Mouse (Mus musculus): ENCODE data around the gene Abcb10. TPM values are rescaled to one million over a fixed set of nuclear protein-coding genes. Genes with fewer than 3 reads are reported as not detected.
A peak's percentile ranks its signal among the peaks of the same experiment; 100 is the strongest.

The Abcb10 gene
- polyA plus RNA-seq, 1 experiment from 2014 or later: 18.7 TPM

- Histone ChIP-seq H3K9me3 (ENCODE audit: control insufficient read depth, low read length) (no peaks in the 10 kb centered on the region), H3K36me3 (ENCODE audit: control insufficient read depth, insufficient read depth, low read length) (no peaks in the 10 kb centered on the region), H3K4me1 (ENCODE audit: control insufficient read depth, insufficient read depth, low read length) (peaks cover 10% of the 10 kb centered on the region), H3K27ac (ENCODE audit: low read length) (peak overlapping the region; percentile 92), H3K4me3 (ENCODE audit: low read length) (peak overlapping the region; percentile 100), H3K4me2 (ENCODE audit: low read depth, low read length) (peak overlapping the region; percentile 71), H3K9ac (ENCODE audit: low read depth, low read length) (peak overlapping the region; percentile 93), H3K27me3 (replicated peaks; ENCODE audit: control insufficient read depth, insufficient read depth, low read length) (no peaks in the 10 kb centered on the region)
- peak; percentile 58; the same call in 1 of the 2 replicates for ATAC-seq
- 2% methylated on average over 10 of the region's 10 CpGs for WGBS
These were observed 33.3 kb downstream of the Abcb10 start for GRCm38 (mm10) chr8:123949686-123949986.

- Histone ChIP-seq H3K4me1 (ENCODE audit: control insufficient read depth, insufficient read depth, low read length) (peaks cover 10% of the 10 kb centered on the region), H3K27ac (ENCODE audit: low read length) (peak within 1 kb of the TSS; percentile 92), H3K36me3 (ENCODE audit: control insufficient read depth, insufficient read depth, low read length) (peaks cover 3% of the 10 kb centered on the region; the same call in 1 of the 2 replicates), H3K4me3 (ENCODE audit: low read length) (peak within 1 kb of the TSS; percentile 100), H3K9ac (ENCODE audit: low read depth, low read length) (peak within 1 kb of the TSS; percentile 93), H3K4me2 (ENCODE audit: low read depth, low read length) (peak within 1 kb of the TSS; percentile 78), H3K27me3 (replicated peaks; ENCODE audit: control insufficient read depth, insufficient read depth, low read length) (no peaks in the 10 kb centered on the region), H3K9me3 (ENCODE audit: control insufficient read depth, low read length) (no peaks in the 10 kb centered on the region)
- WGBS: under 1% methylated on average over 77 of the region's 77 CpGs
- ATAC-seq: peak; percentile 89
These were observed 33.8 kb downstream of the Abcb10 start, which contains the start of gene Nup133 for GRCm38 (mm10) chr8:123948942-123949685. Nup133 (minus strand) TSS chr8:123949265.

GRCm38 (mm10) chr8:123929026-123929425 is 53.9 kb downstream of the Abcb10 start:
- Histone ChIP-seq H3K9ac (ENCODE audit: low read depth, low read length) (no peak overlapping the region), H3K4me2 (ENCODE audit: low read depth, low read length) (no peak overlapping the region), H3K27ac (ENCODE audit: low read length) (no peak overlapping the region), H3K9me3 (ENCODE audit: control insufficient read depth, low read length) (no peaks in the 10 kb centered on the region), H3K4me3 (ENCODE audit: low read length) (no peak overlapping the region), H3K4me1 (ENCODE audit: control insufficient read depth, insufficient read depth, low read length) (no peaks in the 10 kb centered on the region), H3K36me3 (ENCODE audit: control insufficient read depth, insufficient read depth, low read length) (0 out of 2 replicates have a peak, but pooled peaks cover 2% of the 10 kb centered on the region), H3K27me3 (replicated peaks; ENCODE audit: control insufficient read depth, insufficient read depth, low read length) (no peaks in the 10 kb centered on the region)
- 90% methylated on average over 7 of the region's 7 CpGs for WGBS
- no peak for ATAC-seq

GRCm38 (mm10) chr8:123925671-123926070 is 57.3 kb downstream of the Abcb10 start:
- 88% methylated on average over 3 of the region's 3 CpGs for WGBS
- H3K9ac ChIP-seq (ENCODE audit: low read depth, low read length): no peak overlapping the region
- no peaks in the 10 kb centered on the region for H3K27me3 ChIP-seq (replicated peaks; ENCODE audit: control insufficient read depth, insufficient read depth, low read length)
- no peak overlapping the region for H3K4me3 ChIP-seq (ENCODE audit: low read length)
- H3K36me3 ChIP-seq (ENCODE audit: control insufficient read depth, insufficient read depth, low read length): peaks cover 6% of the 10 kb centered on the region; the same call in 1 of the 2 replicates
- H3K27ac ChIP-seq (ENCODE audit: low read length): no peak overlapping the region
- ATAC-seq: no peak
- H3K4me1 ChIP-seq (ENCODE audit: control insufficient read depth, insufficient read depth, low read length): no peaks in the 10 kb centered on the region
- no peak overlapping the region for H3K4me2 ChIP-seq (ENCODE audit: low read depth, low read length)
- H3K9me3 ChIP-seq (ENCODE audit: control insufficient read depth, low read length): no peaks in the 10 kb centered on the region

GRCm38 (mm10) chr8:123924719-123925118 is 58.2 kb downstream of the Abcb10 start:
- Histone ChIP-seq H3K4me3 (ENCODE audit: low read length) (no peak overlapping the region), H3K36me3 (ENCODE audit: control insufficient read depth, insufficient read depth, low read length) (peaks cover 6% of the 10 kb centered on the region; the same call in 1 of the 2 replicates), H3K27me3 (replicated peaks; ENCODE audit: control insufficient read depth, insufficient read depth, low read length) (no peaks in the 10 kb centered on the region), H3K9ac (ENCODE audit: low read depth, low read length) (no peak overlapping the region), H3K4me1 (ENCODE audit: control insufficient read depth, insufficient read depth, low read length) (no peaks in the 10 kb centered on the region), H3K4me2 (ENCODE audit: low read depth, low read length) (no peak overlapping the region), H3K9me3 (ENCODE audit: control insufficient read depth, low read length) (no peaks in the 10 kb centered on the region), H3K27ac (ENCODE audit: low read length) (no peak overlapping the region)
- WGBS: 20% methylated on average over 2 of the region's 2 CpGs
- ATAC-seq: peak; percentile 69

DNA sequence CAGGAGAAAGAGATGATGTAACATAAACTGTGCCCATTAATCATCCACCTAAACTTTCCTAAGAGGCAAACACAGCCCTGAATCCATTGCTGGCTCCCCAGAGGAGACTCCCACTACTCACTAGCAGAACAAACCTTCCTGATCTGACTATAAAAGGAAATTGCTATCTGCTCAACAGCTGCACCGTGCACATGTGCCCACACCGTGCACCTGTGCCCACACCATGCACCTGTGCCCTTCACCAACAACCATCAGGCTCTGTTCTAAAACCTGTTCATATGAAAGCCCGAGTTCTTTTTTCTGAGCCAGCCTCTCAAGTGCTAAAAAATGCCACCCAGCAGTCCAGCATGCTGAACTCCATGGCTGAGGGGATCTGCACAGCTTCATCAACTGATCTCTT is 68.3 kb downstream of the Abcb10 start:
- Histone ChIP-seq H3K36me3 (ENCODE audit: control insufficient read depth, insufficient read depth, low read length) (peaks cover 25% of the 10 kb centered on the region), H3K9ac (ENCODE audit: low read depth, low read length) (no peak overlapping the region), H3K4me2 (ENCODE audit: low read depth, low read length) (no peak overlapping the region), H3K27ac (ENCODE audit: low read length) (no peak overlapping the region), H3K9me3 (ENCODE audit: control insufficient read depth, low read length) (no peaks in the 10 kb centered on the region), H3K4me1 (ENCODE audit: control insufficient read depth, insufficient read depth, low read length) (no peaks in the 10 kb centered on the region), H3K4me3 (ENCODE audit: low read length) (no peak overlapping the region), H3K27me3 (replicated peaks; ENCODE audit: control insufficient read depth, insufficient read depth, low read length) (no peaks in the 10 kb centered on the region)
- no peak for ATAC-seq
- WGBS: 98% methylated on average over 3 of the region's 3 CpGs

DNA sequence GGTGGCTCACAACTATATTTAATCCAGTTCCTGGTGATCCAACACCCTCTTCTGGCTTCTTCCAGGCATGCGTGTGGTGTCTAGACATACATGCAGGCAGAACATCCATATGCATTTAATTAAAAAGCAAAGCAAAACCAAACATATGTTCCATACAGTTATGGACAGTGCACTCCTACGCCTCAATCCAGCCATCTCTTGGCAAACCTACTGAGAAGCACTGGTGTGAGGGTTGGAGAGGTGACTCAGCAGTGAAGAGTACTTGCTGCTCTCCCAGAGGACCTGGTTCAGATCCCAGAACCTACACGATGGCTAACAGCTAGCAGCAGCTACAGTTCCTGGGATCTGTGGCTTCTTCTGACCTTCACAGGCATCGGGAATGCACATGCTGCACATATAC is 70.7 kb downstream of the Abcb10 start:
- no peak overlapping the region for H3K9ac ChIP-seq (ENCODE audit: low read depth, low read length)
- H3K4me1 ChIP-seq (ENCODE audit: control insufficient read depth, insufficient read depth, low read length): no peaks in the 10 kb centered on the region
- 96% methylated on average over 4 of the region's 4 CpGs for whole genome bisulfite sequencing
- no peak overlapping the region for H3K27ac ChIP-seq (ENCODE audit: low read length)
- no peaks in the 10 kb centered on the region for H3K9me3 ChIP-seq (ENCODE audit: control insufficient read depth, low read length)
- ATAC-seq: no peak
- H3K36me3 ChIP-seq (ENCODE audit: control insufficient read depth, insufficient read depth, low read length): peaks cover 24% of the 10 kb centered on the region
- no peak overlapping the region for H3K4me3 ChIP-seq (ENCODE audit: low read length)
- no peak overlapping the region for H3K4me2 ChIP-seq (ENCODE audit: low read depth, low read length)
- H3K27me3 ChIP-seq (replicated peaks; ENCODE audit: control insufficient read depth, insufficient read depth, low read length): no peaks in the 10 kb centered on the region

- ATAC-seq: no peak
- Histone ChIP-seq H3K27ac (ENCODE audit: low read length) (no peak overlapping the region), H3K4me1 (ENCODE audit: control insufficient read depth, insufficient read depth, low read length) (no peaks in the 10 kb centered on the region), H3K27me3 (replicated peaks; ENCODE audit: control insufficient read depth, insufficient read depth, low read length) (no peaks in the 10 kb centered on the region), H3K36me3 (ENCODE audit: control insufficient read depth, insufficient read depth, low read length) (peaks cover 9% of the 10 kb centered on the region), H3K9ac (ENCODE audit: low read depth, low read length) (no peak overlapping the region), H3K4me3 (ENCODE audit: low read length) (no peak overlapping the region), H3K4me2 (ENCODE audit: low read depth, low read length) (no peak overlapping the region), H3K9me3 (ENCODE audit: control insufficient read depth, low read length) (no peaks in the 10 kb centered on the region)
- WGBS: 95% methylated on average over 6 of the region's 6 CpGs
These were observed 75.3 kb downstream of the Abcb10 start for GRCm38 (mm10) chr8:123907604-123908003.

GRCm38 (mm10) chr8:123902653-123903052 is 80.3 kb downstream of the Abcb10 start:
- Histone ChIP-seq H3K27ac (ENCODE audit: low read length) (no peak overlapping the region), H3K4me2 (ENCODE audit: low read depth, low read length) (no peak overlapping the region), H3K9me3 (ENCODE audit: control insufficient read depth, low read length) (no peaks in the 10 kb centered on the region), H3K4me3 (ENCODE audit: low read length) (no peak overlapping the region), H3K4me1 (ENCODE audit: control insufficient read depth, insufficient read depth, low read length) (no peaks in the 10 kb centered on the region), H3K27me3 (replicated peaks; ENCODE audit: control insufficient read depth, insufficient read depth, low read length) (no peaks in the 10 kb centered on the region), H3K9ac (ENCODE audit: low read depth, low read length) (no peak overlapping the region), H3K36me3 (ENCODE audit: control insufficient read depth, insufficient read depth, low read length) (peaks cover 6% of the 10 kb centered on the region)
- 83% methylated on average over 7 of the region's 7 CpGs for WGBS
- no peak for ATAC-seq
